Mouse (Mus musculus) stomach, postnatal 0 days (tissue): ENCODE results near the gene Zfp423.

Source experiments
- CTCF ChIP-seq: IDR thresholded peaks from 2 replicates; pipeline ENCODE4 v1.5.1; 2016; ENCODE audit warnings: antibody characterized with exemption, low read depth, mild to moderate bottlenecking, moderate library complexity
- EP300 ChIP-seq: optimal IDR thresholded peaks from 2 replicates; pipeline ENCODE3; 2016; ENCODE audit warnings: antibody characterized with exemption

GRCm38 (mm10) chr8:88006811-88007210 lies 47.4 kb upstream of the Zfp423 start:
- TF ChIP-seq CTCF, result no peak
- no peak for TF ChIP-seq EP300
